Mouse (Mus musculus): Measurements from ENCODE around the gene Acyp1.

Acyp1 gene

DNA sequence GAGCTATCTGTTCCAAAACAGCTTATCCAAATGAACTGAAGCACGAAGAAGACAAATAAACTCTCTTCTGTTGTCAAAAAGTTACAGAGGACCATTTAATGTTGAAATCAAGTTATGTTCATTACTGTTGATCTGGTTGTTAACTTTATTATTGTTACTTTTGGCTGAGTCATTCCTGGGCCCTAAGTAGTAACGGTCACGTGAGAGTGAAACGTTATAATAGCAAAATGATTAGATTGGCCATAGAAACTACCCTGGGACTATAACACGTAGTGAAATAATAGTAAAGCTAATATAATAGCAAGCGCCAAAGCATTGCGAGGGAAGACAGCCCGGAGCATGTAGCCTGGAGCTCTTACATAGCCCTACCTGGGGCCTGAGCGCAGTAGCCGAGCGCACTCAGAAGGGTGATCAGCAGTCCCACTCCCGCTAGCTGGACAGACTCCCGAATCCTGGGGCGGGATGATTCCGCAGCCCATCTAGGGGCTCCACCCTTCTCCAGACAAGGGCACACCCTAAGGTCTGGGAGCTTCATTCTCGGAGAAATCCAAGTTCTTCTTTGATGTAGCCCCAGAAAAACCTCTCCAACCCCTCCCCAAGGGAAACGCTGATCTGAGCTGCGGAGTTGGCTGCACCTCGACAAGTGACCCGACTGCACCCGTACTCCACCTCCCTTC, at the start of gene Acyp1:
Gene Acyp1, minus strand, starts transcription at position 630 of the 677 bp plus-strand sequence.
- DNase-seq (ENCODE audit: low spot score in 2 of 2), result peak; percentile 59 to 60

DNA sequence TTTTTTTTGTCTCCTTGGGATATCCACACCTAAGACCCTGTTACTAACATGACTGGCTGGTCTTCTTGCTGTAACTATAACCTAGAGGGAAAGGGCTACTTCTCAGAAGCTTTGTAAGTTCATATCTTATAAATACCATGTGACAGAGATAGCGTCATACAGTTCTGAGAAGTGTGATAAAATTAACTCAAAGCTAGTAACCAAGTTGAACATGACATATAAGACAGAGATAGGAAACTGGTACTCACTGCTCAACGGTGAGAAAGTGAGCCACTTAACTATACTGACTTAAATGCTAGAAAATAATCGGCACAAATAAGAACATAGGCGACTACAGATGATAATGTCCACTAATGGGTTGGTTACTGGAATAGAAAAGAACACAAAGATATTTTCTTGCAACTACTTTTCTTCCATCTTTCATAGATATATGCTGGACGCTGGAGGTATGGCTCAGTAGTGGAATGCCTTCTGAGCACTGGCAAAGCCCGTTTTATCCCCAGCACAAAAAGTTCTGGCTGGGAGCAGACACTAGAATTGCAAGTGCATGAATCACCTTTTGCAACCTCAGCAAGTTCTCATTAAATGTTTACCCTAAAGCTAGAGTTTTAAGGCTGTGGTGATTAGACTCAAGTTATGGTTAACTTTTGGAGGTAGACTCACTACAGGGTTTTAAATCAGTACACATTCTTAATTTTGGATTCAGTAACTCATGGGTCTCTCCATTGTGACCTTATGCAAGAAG, 49.5 kb upstream of the Acyp1 start:
- no peak for DNase-seq (ENCODE audit: low spot score in 2 of 2)

DNA sequence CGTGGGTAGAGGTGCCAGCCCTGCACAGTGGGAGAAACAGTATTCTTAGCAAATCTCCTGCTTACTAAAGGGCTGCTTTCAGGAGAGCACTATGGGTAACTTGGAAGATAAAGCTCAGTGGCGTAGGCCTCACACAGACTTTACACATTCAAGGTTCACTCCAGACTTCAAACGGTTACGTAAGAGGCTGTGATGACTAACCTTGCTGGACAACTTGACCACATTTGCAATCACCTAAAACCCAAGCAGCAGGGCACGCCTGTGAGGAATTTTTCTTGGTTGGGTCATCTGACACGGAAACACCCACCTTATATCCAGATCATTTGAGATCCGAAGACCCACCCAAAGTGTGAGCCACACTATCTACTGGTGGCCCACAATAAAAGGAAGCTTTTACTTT, 41.9 kb upstream of the Acyp1 start:
- DNase-seq (ENCODE audit: low spot score in 2 of 2), result no peak

- no peak for DNase-seq (ENCODE audit: low spot score in 2 of 2)
Observed at GRCm38 (mm10) chr12:85308651-85309050, 20.4 kb upstream of the Acyp1 start.

- DNase-seq (ENCODE audit: low spot score in 2 of 2), result peak; percentile 81 to 83
Observed at GRCm38 (mm10) chr12:85305247-85305892, 17.1 kb upstream of the Acyp1 start.

DNA sequence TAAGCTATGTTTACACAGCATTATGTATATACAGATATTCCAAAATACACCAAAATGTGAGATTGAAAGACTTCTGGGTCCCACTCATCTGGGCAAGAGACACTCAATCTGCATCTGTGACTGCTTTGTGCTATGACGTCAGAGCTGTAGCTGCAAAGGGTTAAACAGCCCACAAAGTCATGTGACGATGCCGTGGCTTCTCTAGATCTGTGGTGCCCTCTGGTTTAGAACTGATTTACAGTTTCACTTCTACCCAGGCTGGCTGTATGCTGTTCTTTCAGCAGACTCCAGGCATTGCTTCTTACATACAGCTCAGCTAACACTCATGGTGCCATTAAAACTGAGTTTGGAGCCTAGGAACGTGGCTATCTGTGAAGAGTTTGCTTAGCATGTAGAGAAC, 16.5 kb upstream of the Acyp1 start:
- DNase-seq (ENCODE audit: low spot score in 2 of 2), result no peak

- no peak for DNase-seq (ENCODE audit: low spot score in 2 of 2)
Observed at GRCm38 (mm10) chr12:85303256-85303655, 15.0 kb upstream of the Acyp1 start.

DNA sequence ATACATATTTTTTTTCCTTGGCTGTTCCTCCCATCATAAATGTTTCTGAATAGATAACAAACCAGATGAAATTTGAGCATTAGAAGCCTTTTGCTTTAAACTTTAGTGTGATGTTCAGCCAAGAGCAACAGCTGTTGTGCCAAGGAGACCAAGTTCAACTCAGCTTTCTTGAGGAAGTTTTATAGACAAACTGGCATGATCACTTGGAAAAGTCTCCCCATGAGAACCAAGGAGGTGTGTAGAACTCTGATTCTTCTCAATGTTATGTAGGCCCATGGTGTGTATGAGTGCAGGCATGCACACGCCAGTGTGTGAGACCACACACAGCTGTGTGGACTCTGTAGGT, 10.6 kb upstream of the Acyp1 start:
- DNase-seq (ENCODE audit: low spot score in 2 of 2), result no peak

GRCm38 (mm10) chr12:85298127-85298834, 10.0 kb upstream of the Acyp1 start:
- DNase-seq (ENCODE audit: low spot score in 2 of 2), result no peak

DNA sequence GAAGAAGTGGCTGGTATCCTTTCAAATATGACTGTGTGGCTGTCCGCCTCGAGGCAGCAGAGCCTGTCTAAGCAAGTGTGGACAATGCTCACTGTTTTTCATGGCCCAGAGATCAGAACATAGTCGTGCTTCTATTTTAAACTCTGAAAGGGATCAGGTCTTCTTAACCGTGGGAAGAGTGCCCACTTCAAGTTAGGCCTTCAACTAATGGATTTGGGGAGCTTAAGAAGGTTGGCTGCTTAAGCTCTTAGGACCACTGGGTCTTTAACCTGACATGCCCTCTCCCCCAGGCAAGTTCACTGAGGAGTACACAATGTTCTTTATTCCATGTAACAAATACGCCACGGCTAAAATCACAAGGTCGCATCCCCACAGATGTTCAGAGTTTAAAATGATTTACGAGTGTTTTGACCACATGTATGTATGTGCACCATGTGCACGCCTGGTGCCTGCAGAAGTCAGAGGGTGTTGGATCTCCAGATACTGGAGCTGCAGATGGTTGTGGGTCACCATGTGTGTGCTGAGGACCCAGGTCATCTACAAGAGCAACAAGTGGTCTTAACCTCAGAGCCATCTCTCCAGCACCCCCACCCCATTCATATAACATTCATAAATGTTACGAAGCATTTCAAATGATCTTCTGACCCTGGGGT, 9.2 kb upstream of the Acyp1 start:
- no peak for DNase-seq (ENCODE audit: low spot score in 2 of 2)

GRCm38 (mm10) chr12:85296915-85297314, 8.7 kb upstream of the Acyp1 start:
- no peak for DNase-seq (ENCODE audit: low spot score in 2 of 2)

DNA sequence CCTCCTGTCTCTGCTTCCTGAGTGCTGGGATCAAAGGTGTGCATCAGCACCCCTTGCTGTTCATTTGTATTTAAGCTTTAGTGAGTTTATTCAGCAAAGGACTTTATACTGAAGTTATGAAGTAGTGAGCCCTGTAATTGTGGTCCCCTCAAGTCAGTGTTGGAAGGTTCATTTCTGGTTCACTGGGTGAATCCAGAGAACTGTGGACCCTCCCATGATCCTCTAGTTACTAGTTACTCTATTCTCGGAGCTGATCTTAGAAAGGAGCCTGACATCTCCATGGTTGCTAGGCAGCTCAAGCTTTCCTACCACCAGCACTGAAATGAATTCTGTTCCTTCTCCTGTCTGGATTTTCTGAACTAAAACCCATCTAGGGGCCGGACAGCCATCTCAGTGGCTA, 7.3 kb upstream of the Acyp1 start:
- DNase-seq (ENCODE audit: low spot score in 2 of 2), result no peak

DNA sequence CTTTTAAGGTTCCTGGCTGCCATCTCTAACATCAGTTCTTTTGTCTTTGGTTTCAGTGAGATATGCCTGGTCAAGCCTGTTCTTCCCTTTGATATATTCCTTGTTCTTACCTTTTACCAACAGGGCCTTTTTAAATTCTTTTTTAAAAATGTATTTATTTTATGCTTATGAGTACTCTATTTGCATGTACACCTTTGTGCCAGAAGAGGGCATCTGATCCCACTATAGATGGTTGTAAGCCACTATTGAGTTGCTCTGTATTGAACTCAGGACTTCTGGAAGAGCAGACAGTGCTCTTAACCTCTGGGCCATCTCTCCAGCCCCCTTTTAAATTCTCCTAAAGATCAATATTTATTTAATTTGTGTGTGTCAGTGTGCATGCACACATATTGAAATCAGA, 4.7 kb upstream of the Acyp1 start:
- no peak for DNase-seq (ENCODE audit: low spot score in 2 of 2)

DNA sequence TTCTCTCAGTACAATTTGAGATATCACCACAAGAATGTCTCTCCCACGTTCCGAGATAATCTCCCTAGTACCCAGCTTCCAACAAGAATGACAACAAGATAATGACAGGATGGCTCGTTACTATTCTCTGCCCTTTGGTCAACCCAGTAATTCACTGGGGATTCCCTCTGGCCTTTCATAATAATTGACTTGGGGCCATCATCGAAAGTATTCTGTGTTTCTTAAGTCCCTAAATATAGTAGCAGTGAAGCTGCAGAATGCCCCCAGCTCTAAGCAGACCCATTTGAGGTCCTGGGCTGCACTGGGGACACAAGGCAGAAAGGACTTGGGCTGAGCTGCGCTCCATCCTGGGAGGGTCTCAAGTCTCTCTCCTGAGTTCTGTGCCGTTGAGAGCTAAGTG, 4.0 kb upstream of the Acyp1 start:
- DNase-seq (ENCODE audit: low spot score in 2 of 2), result no peak

- DNase-seq (ENCODE audit: low spot score in 2 of 2), result no peak
Observed at GRCm38 (mm10) chr12:85291541-85291940, 3.3 kb upstream of the Acyp1 start.

- no peak for DNase-seq (ENCODE audit: low spot score in 2 of 2)
Observed at GRCm38 (mm10) chr12:85290633-85291032, 2.4 kb upstream of the Acyp1 start.

- DNase-seq (ENCODE audit: low spot score in 2 of 2), result peak in 1 of 2 experiments; percentile 56
Observed at GRCm38 (mm10) chr12:85289157-85290000, 1.1 kb upstream of the Acyp1 start.

GRCm38 (mm10) chr12:85288486-85289156, 383 bp upstream of the Acyp1 start, which contains the start of gene Zc2hc1c:
Gene Zc2hc1c (plus strand): TSS chr12:85288591.
- peak; percentile 81 to 90 for DNase-seq (ENCODE audit: low spot score in 2 of 2)

DNA sequence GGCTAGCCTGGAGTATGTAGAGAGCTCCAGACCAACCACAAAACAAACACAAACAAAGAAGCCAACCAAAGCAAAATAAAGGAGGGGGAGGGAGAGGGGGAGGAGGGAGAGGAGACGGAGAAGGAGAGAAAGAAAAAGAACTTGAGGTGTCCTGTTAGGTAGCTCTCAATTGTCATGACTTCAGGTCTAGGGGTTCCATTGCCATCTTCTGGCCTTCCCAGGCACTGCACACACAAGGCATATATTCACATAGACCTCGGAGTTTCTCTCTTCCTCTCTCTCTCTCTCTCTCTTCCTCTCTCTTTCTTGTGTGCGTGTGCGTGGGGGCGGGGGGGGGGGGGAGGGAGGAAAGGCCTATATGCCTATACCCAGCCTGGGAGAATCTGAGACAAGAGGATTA, 1.3 kb downstream of the Acyp1 start:
- DNase-seq (ENCODE audit: low spot score in 2 of 2), result no peak

DNA sequence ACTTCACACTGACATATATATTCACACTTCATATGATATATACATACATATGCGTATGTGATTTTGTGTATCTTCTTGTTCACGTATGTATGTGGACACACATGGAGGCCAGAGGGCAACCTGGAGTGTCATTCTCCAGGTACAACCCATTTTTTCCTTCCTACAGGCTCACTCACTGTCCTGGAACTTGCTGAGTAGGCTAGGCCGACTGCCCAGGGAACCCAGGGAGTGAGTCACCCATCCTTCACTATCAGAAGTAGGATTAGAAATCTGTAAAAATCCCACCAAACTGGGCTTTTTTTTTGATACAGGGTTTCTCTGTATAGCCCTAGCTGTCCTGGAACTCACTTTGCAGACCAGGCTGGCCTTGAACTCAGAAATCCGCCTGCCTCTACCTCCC, 3.2 kb downstream of the Acyp1 start:
- DNase-seq (ENCODE audit: low spot score in 2 of 2), result no peak

Data from urinary bladder, postnatal 36 days (tissue).